Comparison of ENCODE assay signal across 20 mouse cellular contexts in the genomic region with DNA sequence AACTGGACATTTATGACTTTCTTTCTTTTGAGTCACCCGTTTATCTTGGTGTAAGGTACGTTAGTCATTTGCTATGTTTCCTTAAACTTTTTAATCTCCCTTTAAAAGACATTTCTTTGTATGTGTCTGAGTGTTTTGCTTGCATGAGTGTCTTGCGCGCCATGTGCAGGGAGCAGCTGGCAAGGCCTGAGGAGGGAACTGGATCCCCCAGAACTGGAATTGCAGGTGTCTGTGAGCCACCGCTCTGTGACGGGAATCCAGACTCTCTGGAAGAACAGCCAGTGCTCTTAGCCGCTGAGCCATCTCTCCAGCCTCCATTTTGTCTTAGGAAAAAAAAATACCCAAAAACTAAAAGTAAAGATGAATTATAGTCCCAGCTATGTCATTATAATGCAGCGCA. TPM values are rescaled to one million over a fixed set of nuclear protein-coding genes. Genes with fewer than 3 reads are reported as not detected.
DNase-seq lines count a peak whose midpoint lies in the region; ATAC-seq and TF ChIP-seq lines count a peak whose summit lies in the region.
"Had no signal": no experiment of that assay in that cellular context is flagged by ENCODE, and none has a peak within 500 bp of the region (broad histone marks: within the 10 kb centered on the region; RNA-seq: fewer than 3 reads in every experiment).

No protein-coding gene starts in this region.

- H3K27ac ChIP-seq in layer of hippocampus, adult 2 months: no peak overlapping the region
- H3K27ac ChIP-seq in midbrain, embryonic 14.5 days (replicated peaks; ENCODE audit: low read depth, low read length): no peak overlapping the region
- H3K27ac ChIP-seq: embryonic facial prominence, embryonic 13.5 days; forebrain, embryonic 10.5 days; forebrain, embryonic 15.5 days; hindbrain, embryonic 12.5 days; hindbrain, embryonic 15.5 days had no signal

- no peaks in the 10 kb centered on the region for H3K4me1 ChIP-seq in midbrain, embryonic 14.5 days (ENCODE audit: control insufficient read depth, insufficient read depth, low read length)
- H3K4me1 ChIP-seq: embryonic facial prominence, embryonic 13.5 days; forebrain, embryonic 10.5 days; forebrain, embryonic 15.5 days; hindbrain, embryonic 12.5 days; hindbrain, embryonic 15.5 days had no signal

- H3K9ac ChIP-seq in midbrain, embryonic 14.5 days (replicated peaks; ENCODE audit: low read length): no peak overlapping the region
- H3K9ac ChIP-seq: embryonic facial prominence, embryonic 13.5 days; forebrain, embryonic 15.5 days; hindbrain, embryonic 12.5 days; hindbrain, embryonic 15.5 days had no signal

- TF ChIP-seq POLR2A in brain, embryonic 14.5 days (IDR thresholded peaks at IDR 0.05; ENCODE audit: borderline replicate concordance, extremely low read depth, insufficient read depth, insufficient read length, poor library complexity, severe bottlenecking): no peak

- H3K4me2 ChIP-seq in midbrain, embryonic 14.5 days (ENCODE audit: low read length): no peak overlapping the region
- H3K4me2 ChIP-seq: embryonic facial prominence, embryonic 13.5 days; forebrain, embryonic 15.5 days; heart, embryonic 11.5 days; hindbrain, embryonic 12.5 days; hindbrain, embryonic 15.5 days had no signal

- 87% methylated on average over 8 of the region's 8 CpGs for WGBS in midbrain, embryonic 14.5 days

- 0 out of 2 replicates have a peak, but pooled peaks have one; percentile 34 for ATAC-seq in frontal cortex, adult (ENCODE audit: low TSS enrichment)
- no peak for ATAC-seq in midbrain, embryonic 14.5 days (ENCODE audit: low FRiP score, low TSS enrichment)
- ATAC-seq: CD4-positive, CD25-positive, alpha-beta regulatory T cell, adult 4 months; forebrain, embryonic 15.5 days; intestine, postnatal 0 days had no signal

- TF ChIP-seq CTCF in brain, embryonic 14.5 days (IDR thresholded peaks at IDR 0.05; ENCODE audit: borderline replicate concordance, extremely low read depth, insufficient read depth, insufficient read length): no peak
- no peak for TF ChIP-seq CTCF in layer of hippocampus, adult 2 months (conservative IDR thresholded peaks at IDR 0.05)

- H3K36me3 ChIP-seq in midbrain, embryonic 14.5 days (ENCODE audit: control insufficient read depth, insufficient read depth, low read length): no peaks in the 10 kb centered on the region
- H3K36me3 ChIP-seq: embryonic facial prominence, embryonic 13.5 days; forebrain, embryonic 10.5 days; forebrain, embryonic 15.5 days; hindbrain, embryonic 12.5 days; hindbrain, embryonic 15.5 days had no signal

- DNase-seq in frontal cortex, adult 2 months (ENCODE audit: extremely low spot score in 1 of 2, low spot score in 1 of 2): no peak
- peak; percentile 37 for DNase-seq in brain, adult 2 months (ENCODE audit: low read depth, low spot score)
- DNase-seq in brain, embryonic 14.5 days (ENCODE audit: low read depth): peak; percentile 31
- DNase-seq in layer of hippocampus, adult 2 months (ENCODE audit: low spot score in 2 of 2): no peak
- no peak for DNase-seq in midbrain, embryonic 14.5 days
- DNase-seq: adrenal gland, adult 2 months; adrenal gland, postnatal 14 days; cerebellum, adult 18-20 months; cerebellum, adult 9-10 months; cerebellum, postnatal 14 days; gastrocnemius, postnatal 25 days had no signal

- no peak overlapping the region for H3K4me3 ChIP-seq in layer of hippocampus, adult 2 months
- H3K4me3 ChIP-seq in midbrain, embryonic 14.5 days (replicated peaks; ENCODE audit: low read depth, low read length): no peak overlapping the region
- H3K4me3 ChIP-seq: embryonic facial prominence, embryonic 13.5 days; forebrain, embryonic 10.5 days; forebrain, embryonic 15.5 days; hindbrain, embryonic 12.5 days; hindbrain, embryonic 15.5 days had no signal

- no peaks in the 10 kb centered on the region for H3K9me3 ChIP-seq in midbrain, embryonic 14.5 days (ENCODE audit: control insufficient read depth, low read length)
- H3K9me3 ChIP-seq: embryonic facial prominence, embryonic 13.5 days; forebrain, embryonic 10.5 days; forebrain, embryonic 15.5 days; hindbrain, embryonic 12.5 days; hindbrain, embryonic 15.5 days had no signal

- no peaks in the 10 kb centered on the region for H3K27me3 ChIP-seq in midbrain, embryonic 14.5 days (ENCODE audit: control insufficient read depth, insufficient read depth, low read length)
- H3K27me3 ChIP-seq: embryonic facial prominence, embryonic 13.5 days; forebrain, embryonic 15.5 days; hindbrain, embryonic 12.5 days; hindbrain, embryonic 15.5 days had no signal

RNA-seq across cellular contexts. Expression of a gene that starts 48.9 kb away (rescaled TPM):
- polyA plus RNA-seq in frontal cortex, adult 2 months (2012; rRNA removed): 26.0 and 26.4 TPM in 2 replicates
- 15.0 and 20.2 TPM in 2 replicates for polyA plus RNA-seq in brain, embryonic 14.5 days (2012; rRNA removed)
- 10 to 100 TPM; 55.1 to 58.0 TPM for total RNA-seq in layer of hippocampus, adult 2 months (2021)
- 10.8 and 14.1 TPM in 2 replicates for polyA plus RNA-seq in midbrain, embryonic 14.5 days (2014; fragmentation: Nextera tagmentation; extraction: Ambion mirVana)

Comparison
In these comparisons a context has a peak if more than half of its experiments do, and no peak if none do; other contexts are left out.
1. DNase-seq: peak in brain, adult 2 months (single experiment) and brain, embryonic 14.5 days (single experiment); none in frontal cortex, adult 2 months (0 of 2), layer of hippocampus, adult 2 months (0 of 2) and midbrain, embryonic 14.5 days (single experiment).